Mouse (Mus musculus) liver, postnatal 0 days (tissue): Measurements from ENCODE around the gene En2.

Experiments used
- CTCF ChIP-seq: sonication (generic); IDR thresholded peaks from 2 replicates; pipeline ENCODE4 v1.5.1; 2016; ENCODE audit warnings: antibody characterized with exemption, low read depth
- EP300 ChIP-seq: IDR thresholded peaks from 2 replicates; pipeline ENCODE4 v1.6.1; 2016; ENCODE audit warnings: antibody characterized with exemption, low read depth, mild to moderate bottlenecking

DNA sequence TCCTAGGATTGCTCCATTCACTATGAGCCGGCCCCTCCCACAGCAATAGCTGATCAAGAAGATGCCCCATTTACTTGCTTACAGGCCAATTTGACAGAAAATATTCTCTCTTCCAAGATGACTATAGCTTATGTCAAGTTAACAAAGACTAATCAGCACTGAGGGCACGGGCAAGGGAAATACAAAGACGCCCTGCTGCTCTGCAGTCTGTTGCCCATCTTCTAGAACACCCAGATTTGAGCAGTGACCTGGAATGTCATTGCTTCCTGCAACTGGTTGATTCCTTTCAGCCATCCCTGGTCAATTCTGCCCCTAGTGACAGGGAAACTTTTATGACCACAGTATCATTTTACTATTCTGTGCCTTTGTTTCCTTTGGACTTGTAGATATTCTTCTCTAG, 16.1 kb upstream of the En2 start:
- TF ChIP-seq CTCF (no peak), EP300 (no peak)
